ENCODE assay signal across 24 mouse cellular contexts in the genomic region with DNA sequence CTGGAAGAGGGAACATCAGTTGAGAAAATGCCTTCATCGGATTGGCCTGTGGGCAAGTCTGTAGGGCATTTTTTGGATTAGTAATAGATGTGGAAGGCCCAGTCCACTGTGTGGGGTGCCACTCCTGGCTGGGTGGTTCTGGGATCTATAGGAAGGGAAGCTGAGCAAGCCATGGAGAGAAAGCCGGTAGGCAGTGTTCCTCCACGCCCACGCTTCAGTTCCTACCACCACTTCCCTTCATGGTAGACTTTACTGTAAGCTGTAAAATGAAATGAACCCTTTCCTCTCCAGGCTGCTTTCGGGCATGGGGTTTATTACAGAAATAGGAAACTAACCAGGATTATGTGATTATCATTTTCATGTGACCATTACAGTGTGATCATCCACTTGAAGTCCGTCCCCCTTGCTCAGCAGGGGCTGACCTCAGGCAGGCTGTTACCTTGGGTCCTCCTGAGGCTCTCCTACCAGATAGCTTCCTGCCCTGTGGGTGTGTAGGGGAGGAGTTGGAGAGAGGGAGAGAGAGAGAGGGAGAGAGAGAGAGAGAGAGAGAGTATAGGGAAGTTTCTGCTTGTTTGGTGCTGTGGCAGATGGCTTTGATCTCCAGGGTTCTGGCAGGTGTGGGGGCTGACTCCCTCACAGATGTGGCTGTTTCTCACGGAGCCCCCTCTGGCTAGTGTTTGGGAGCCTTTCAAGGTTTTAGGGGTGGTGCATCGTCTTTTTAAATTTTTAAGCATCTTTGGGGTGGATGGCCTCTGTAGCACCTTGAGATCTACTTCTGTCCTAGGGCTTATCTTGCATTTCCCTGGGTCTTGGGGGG.
DNase-seq lines count a peak whose midpoint lies in the region; ATAC-seq lines count a peak whose summit lies in the region.
"Had no signal": no experiment of that assay in that cellular context is flagged by ENCODE, and none has a peak within 500 bp of the region (broad histone marks: within the 10 kb centered on the region; RNA-seq: fewer than 3 reads in every experiment).

No protein-coding gene starts in this region.

- WGBS in heart, embryonic 15.5 days: 51% methylated on average over 8 of the region's 8 CpGs

- no peak overlapping the region for H3K4me3 ChIP-seq in heart, embryonic 15.5 days
- H3K4me3 ChIP-seq: embryonic facial prominence, embryonic 12.5 days; erythroblast, embryonic 14.5 days; forebrain, embryonic 15.5 days; hindbrain, embryonic 15.5 days; lung, embryonic 15.5 days; midbrain, embryonic 12.5 days had no signal

- intact Hi-C loops in heart, postnatal 14 days (cut with DNase I): no loop called here
- intact Hi-C loops in left cerebral cortex, postnatal 36 days (cut with DNase I): no loop called here

- H3K36me3 ChIP-seq in heart, embryonic 15.5 days: no peaks in the 10 kb centered on the region
- H3K36me3 ChIP-seq: embryonic facial prominence, embryonic 12.5 days; forebrain, embryonic 15.5 days; hindbrain, embryonic 15.5 days; lung, embryonic 15.5 days; midbrain, embryonic 12.5 days had no signal

- H3K9me3 ChIP-seq in heart, embryonic 15.5 days (replicated peaks): no peaks in the 10 kb centered on the region
- H3K9me3 ChIP-seq: embryonic facial prominence, embryonic 12.5 days; forebrain, embryonic 15.5 days; hindbrain, embryonic 15.5 days; lung, embryonic 15.5 days; midbrain, embryonic 12.5 days had no signal

- DNase-seq in heart, postnatal 14 days: no peak
- peak; percentile 57 for DNase-seq in CD4-positive, CD25-positive, alpha-beta regulatory T cell, adult 2 months (ENCODE audit: low read depth, low spot score)
- peak; percentile 63 for DNase-seq in thymus, postnatal 14 days
- no peak for DNase-seq in ovary, postnatal 10 days (ENCODE audit: low spot score)
- DNase-seq in layer of hippocampus, adult 11-12 months (ENCODE audit: low spot score): no peak
- DNase-seq in left cerebral cortex, postnatal 36 days (ENCODE audit: low spot score in 2 of 2): no peak
- DNase-seq: cerebellum, adult 2 months; gastrocnemius, postnatal 36 days; heart, postnatal 10 days; kidney, postnatal 25 days; layer of hippocampus, adult 9-11 months; right cerebral cortex, postnatal 14 days; spleen, adult 18-20 months had no signal

- no peak overlapping the region for H3K9ac ChIP-seq in heart, embryonic 15.5 days
- H3K9ac ChIP-seq: embryonic facial prominence, embryonic 12.5 days; forebrain, embryonic 15.5 days; hindbrain, embryonic 15.5 days; liver, embryonic 14.5 days; lung, embryonic 15.5 days; midbrain, embryonic 12.5 days had no signal

- no peak overlapping the region for H3K27ac ChIP-seq in heart, embryonic 15.5 days
- H3K27ac ChIP-seq: embryonic facial prominence, embryonic 12.5 days; forebrain, embryonic 15.5 days; hindbrain, embryonic 15.5 days; liver, embryonic 14.5 days; lung, embryonic 15.5 days; macrophage; midbrain, embryonic 12.5 days had no signal

- no peak overlapping the region for H3K4me2 ChIP-seq in heart, embryonic 15.5 days
- H3K4me2 ChIP-seq: embryonic facial prominence, embryonic 12.5 days; forebrain, embryonic 15.5 days; hindbrain, embryonic 15.5 days; lung, embryonic 15.5 days; midbrain, embryonic 12.5 days had no signal

- no peaks in the 10 kb centered on the region for H3K4me1 ChIP-seq in heart, embryonic 15.5 days (replicated peaks)
- H3K4me1 ChIP-seq: forebrain, embryonic 15.5 days; hindbrain, embryonic 15.5 days; lung, embryonic 15.5 days; midbrain, embryonic 12.5 days had no signal

- H3K27me3 ChIP-seq in heart, embryonic 15.5 days: no peaks in the 10 kb centered on the region
- H3K27me3 ChIP-seq: embryonic facial prominence, embryonic 12.5 days; forebrain, embryonic 15.5 days; hindbrain, embryonic 15.5 days; lung, embryonic 15.5 days; midbrain, embryonic 12.5 days had no signal

- ATAC-seq in heart, embryonic 15.5 days (replicated peaks; ENCODE audit: insufficient number of reproducible peaks, insufficient read depth, low FRiP score, low read depth): 0 out of 2 replicates have a peak, but pooled peaks have one; percentile 31
- peak; percentile 57 for ATAC-seq in inflammation-experienced regulatory T-cells, adult 6 months
- ATAC-seq: forebrain, embryonic 15.5 days; intestine, postnatal 0 days had no signal

Comparison
In these comparisons a context has a peak if more than half of its experiments do, and no peak if none do; other contexts are left out.
1. DNase-seq: peak in CD4-positive, CD25-positive, alpha-beta regulatory T cell, adult 2 months (single experiment) and thymus, postnatal 14 days (single experiment); none in heart, postnatal 14 days (0 of 2), ovary, postnatal 10 days (single experiment), layer of hippocampus, adult 11-12 months (single experiment) and left cerebral cortex, postnatal 36 days (0 of 2).